Mouse (Mus musculus) limb, embryonic 13.5 days (tissue): ENCODE results near the gene Gm4952. TPM values are rescaled to one million over a fixed set of nuclear protein-coding genes. Genes with fewer than 3 reads are reported as not detected.
"Not testable (repeated sequence)": the region's sequence is repeated elsewhere in the genome, so short reads cannot be mapped to it uniquely, and the experiment has no call there.

Source experiments
- ATAC-seq: fragments of 200-750 bp; cut with Nextera tagmentation; 2 replicates; pipeline ENCODE4 v1.8.0; 2017; ENCODE audit warnings: low read depth, moderate number of reproducible peaks, moderate TSS enrichment; ENCODE audit not compliant: low FRiP score
- H3K27ac ChIP-seq: fragments of 300-500 bp; sonication (generic); 2 replicates; pipeline ENCODE4 v1.5.1; 2015; ENCODE audit warnings: inconsistent platforms, mild to moderate bottlenecking, moderate library complexity
- H3K27me3 ChIP-seq: fragments of 300-500 bp; sonication (generic); 2 replicates; pipeline ENCODE4 v1.6.1; 2015; ENCODE audit warnings: mild to moderate bottlenecking, inconsistent platforms
- H3K36me3 ChIP-seq: fragments of 300-500 bp; sonication (generic); 2 replicates; pipeline ENCODE4 v1.6.1; 2015; ENCODE audit warnings: inconsistent platforms, mild to moderate bottlenecking, moderate library complexity
- H3K4me1 ChIP-seq: fragments of 300-500 bp; sonication (generic); 2 replicates; pipeline ENCODE4 v1.6.1; 2015; ENCODE audit warnings: inconsistent platforms
- H3K4me2 ChIP-seq: fragments of 300-500 bp; sonication (generic); replicated peaks from 2 replicates; pipeline ENCODE4 v1.6.1; 2015; ENCODE audit warnings: inconsistent platforms, mild to moderate bottlenecking, moderate library complexity
- H3K4me3 ChIP-seq: fragments of 300-500 bp; sonication (generic); 2 replicates; pipeline ENCODE4 v1.5.1; 2015; ENCODE audit warnings: moderate library complexity, mild to moderate bottlenecking, inconsistent platforms
- H3K9ac ChIP-seq: fragments of 300-500 bp; sonication (generic); 2 replicates; pipeline ENCODE4 v1.6.1; 2015; ENCODE audit warnings: mild to moderate bottlenecking, inconsistent platforms
- H3K9me3 ChIP-seq: fragments of 300-500 bp; sonication (generic); 2 replicates; pipeline ENCODE4 v1.6.1; 2016; ENCODE audit warnings: inconsistent platforms
- WGBS: fragments of 180-500 bp; shearing (Covaris S2); methylation state at CpG from one replicate; pipeline ENCODE4 v1.1.7; 2015; 5-methylcytosine and 5-hydroxymethylcytosine counted together
- polyA plus RNA-seq: library from polyadenylated mRNA; unstranded; fragments of >200 nt; fragmentation: Nextera tagmentation; extraction: Ambion mirVana; gene quantifications from 2 replicates; pipeline ENCODE4 v1.2.1, GENCODE M21; 2015

Gm4952 gene
- polyA plus RNA-seq, 1 experiment from 2014 or later: 0.15 TPM

DNA sequence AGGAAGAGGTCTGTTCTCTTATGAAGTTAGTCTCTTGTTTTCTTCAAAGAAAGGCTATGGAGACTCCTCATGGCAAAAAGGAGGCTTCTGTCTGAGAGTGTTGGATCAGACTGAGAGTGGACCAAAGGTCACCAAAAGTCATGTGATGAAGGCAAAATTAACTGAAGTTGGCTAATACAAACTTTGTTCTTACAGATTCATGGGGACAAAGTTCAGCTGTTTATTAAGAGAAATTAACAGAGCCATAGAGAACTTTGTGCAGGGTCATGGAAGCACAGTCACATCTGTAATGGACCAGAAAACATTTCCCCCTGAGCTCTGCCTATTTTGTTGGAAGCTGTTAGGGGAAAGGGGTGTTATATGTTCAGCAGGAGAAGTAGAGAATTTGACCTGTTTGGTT, 8.6 kb downstream of the Gm4952 start:
- no peak for ATAC-seq
- no peak overlapping the region for H3K4me2 ChIP-seq
- no peaks in the 10 kb centered on the region for H3K4me1 ChIP-seq
- H3K36me3 ChIP-seq: no peaks in the 10 kb centered on the region
- H3K4me3 ChIP-seq: no peak overlapping the region
- H3K27me3 ChIP-seq: no peaks in the 10 kb centered on the region
- H3K27ac ChIP-seq: no peak overlapping the region
- no peak overlapping the region for H3K9ac ChIP-seq
- H3K9me3 ChIP-seq: no peaks in the 10 kb centered on the region

DNA sequence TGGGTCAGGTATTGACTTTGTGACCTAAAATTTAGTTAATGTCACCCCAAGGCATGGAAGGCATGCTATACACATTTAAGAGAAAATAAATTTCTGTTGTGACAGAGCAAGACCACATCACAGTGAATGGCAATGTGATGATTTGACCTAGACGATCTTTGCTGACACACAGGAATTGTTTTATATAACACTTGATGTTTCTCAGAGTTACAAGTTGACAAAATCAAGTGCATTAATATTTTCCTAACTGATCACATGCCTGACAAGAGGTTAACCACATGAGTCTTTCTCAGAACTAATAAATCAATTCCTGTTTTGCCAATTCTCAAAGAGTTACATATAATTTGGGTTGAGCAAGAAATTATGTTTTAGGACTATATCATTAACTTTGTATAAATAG, 13.9 kb downstream of the Gm4952 start:
- H3K27me3 ChIP-seq: no peaks in the 10 kb centered on the region
- WGBS: 72% methylated on average over 1 of the region's 1 CpGs
- H3K4me3 ChIP-seq: no peak overlapping the region

GRCm38 (mm10) chr19:12633176-12633575, 33.4 kb downstream of the Gm4952 start, which contains the start of gene Glyat:
TSS of gene Glyat (plus strand) at chr19:12633308.
- Histone ChIP-seq H3K36me3 (no peaks in the 10 kb centered on the region), H3K27me3 (no peaks in the 10 kb centered on the region), H3K27ac (no peak within 1 kb of the TSS), H3K9me3 (no peaks in the 10 kb centered on the region), H3K4me1 (no peaks in the 10 kb centered on the region), H3K4me2 (no peak within 1 kb of the TSS), H3K9ac (no peak within 1 kb of the TSS), H3K4me3 (no peak within 1 kb of the TSS)
- 81% methylated on average over 4 of the region's 4 CpGs for WGBS
- ATAC-seq: no peak

More for the DNA sequence above, 13.9 kb downstream of the Gm4952 start:
- H3K9ac ChIP-seq: no peak overlapping the region
- no peaks in the 10 kb centered on the region for H3K36me3 ChIP-seq
- no peak overlapping the region for H3K4me2 ChIP-seq
- no peak overlapping the region for H3K27ac ChIP-seq
- H3K4me1 ChIP-seq: no peaks in the 10 kb centered on the region
- no peaks in the 10 kb centered on the region for H3K9me3 ChIP-seq
- ATAC-seq: no peak

DNA sequence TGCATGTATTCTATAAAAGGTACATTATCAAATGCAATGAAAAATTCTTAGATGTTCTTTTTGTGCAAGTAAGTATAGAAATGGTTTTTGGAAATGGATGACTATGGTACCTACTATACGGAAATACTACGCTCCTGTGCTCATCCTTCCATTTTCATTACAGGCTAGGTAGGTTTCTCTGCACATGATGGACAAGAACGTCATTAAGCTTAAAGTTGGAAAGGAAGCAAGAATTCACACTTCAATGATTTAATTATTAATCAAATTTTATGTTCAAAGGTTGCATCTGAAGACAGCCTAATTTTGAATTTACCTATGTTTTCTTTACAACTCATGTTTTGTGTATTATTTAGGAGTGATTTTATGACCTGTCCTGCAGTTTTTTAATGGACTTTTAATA, 34.5 kb downstream of the Gm4952 start:
- H3K4me3 ChIP-seq: no peak overlapping the region
- no peaks in the 10 kb centered on the region for H3K9me3 ChIP-seq
- H3K27ac ChIP-seq: no peak overlapping the region
- WGBS: 90% methylated on average over 3 of the region's 3 CpGs
- H3K36me3 ChIP-seq: no peaks in the 10 kb centered on the region
- no peaks in the 10 kb centered on the region for H3K27me3 ChIP-seq
- no peak overlapping the region for H3K4me2 ChIP-seq
- H3K9ac ChIP-seq: no peak overlapping the region
- no peaks in the 10 kb centered on the region for H3K4me1 ChIP-seq
- ATAC-seq: no peak

DNA sequence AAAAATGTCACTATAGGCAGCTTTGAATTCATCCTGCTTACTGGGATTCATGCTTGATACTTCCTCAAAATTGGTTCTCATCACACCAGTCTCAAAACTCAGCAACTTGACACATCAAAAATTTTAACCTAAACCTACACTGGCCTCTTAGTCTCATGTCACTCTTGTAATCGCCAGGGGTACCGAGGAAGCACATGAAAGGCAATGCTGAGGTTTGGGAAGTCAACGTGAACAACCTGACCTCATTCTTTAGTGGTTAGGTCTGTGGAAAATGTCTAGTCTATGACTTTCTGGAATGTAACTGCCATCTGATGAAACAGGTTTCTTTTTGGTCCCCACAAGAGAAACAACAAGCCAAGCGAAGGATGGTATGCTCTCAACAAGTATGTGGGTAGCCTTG, 35.2 kb downstream of the Gm4952 start:
- Histone ChIP-seq H3K4me1 (no peaks in the 10 kb centered on the region), H3K9ac (no peak overlapping the region), H3K27me3 (no peaks in the 10 kb centered on the region), H3K36me3 (no peaks in the 10 kb centered on the region), H3K27ac (no peak overlapping the region), H3K4me2 (no peak overlapping the region), H3K4me3 (no peak overlapping the region), H3K9me3 (no peaks in the 10 kb centered on the region)
- no peak for ATAC-seq
- 82% methylated on average over 4 of the region's 4 CpGs for WGBS

GRCm38 (mm10) chr19:12636863-12637262, 37.1 kb downstream of the Gm4952 start:
- H3K9ac ChIP-seq: no peak overlapping the region
- no peaks in the 10 kb centered on the region for H3K27me3 ChIP-seq
- H3K4me2 ChIP-seq: no peak overlapping the region
- H3K9me3 ChIP-seq: no peaks in the 10 kb centered on the region
- H3K27ac ChIP-seq: no peak overlapping the region
- ATAC-seq: no peak
- H3K4me3 ChIP-seq: no peak overlapping the region
- no peaks in the 10 kb centered on the region for H3K36me3 ChIP-seq
- 66% methylated on average over 3 of the region's 3 CpGs for WGBS
- H3K4me1 ChIP-seq: no peaks in the 10 kb centered on the region

- no peak for ATAC-seq
- no peak overlapping the region for H3K4me2 ChIP-seq
- 68% methylated on average over 1 of the region's 1 CpGs for WGBS
- no peak overlapping the region for H3K9ac ChIP-seq
- H3K27ac ChIP-seq: no peak overlapping the region
- no peaks in the 10 kb centered on the region for H3K27me3 ChIP-seq
- H3K4me3 ChIP-seq: no peak overlapping the region
- H3K9me3 ChIP-seq: no peaks in the 10 kb centered on the region
- H3K4me1 ChIP-seq: no peaks in the 10 kb centered on the region
- H3K36me3 ChIP-seq: no peaks in the 10 kb centered on the region
Observed at GRCm38 (mm10) chr19:12638049-12638448, 38.3 kb downstream of the Gm4952 start.

GRCm38 (mm10) chr19:12649511-12649910, 49.7 kb downstream of the Gm4952 start:
- H3K27ac ChIP-seq: no peak overlapping the region
- H3K4me2 ChIP-seq: no peak overlapping the region
- ATAC-seq: no peak
- no peak overlapping the region for H3K9ac ChIP-seq
- H3K36me3 ChIP-seq: no peaks in the 10 kb centered on the region
- no peaks in the 10 kb centered on the region for H3K9me3 ChIP-seq
- no peaks in the 10 kb centered on the region for H3K4me1 ChIP-seq
- H3K4me3 ChIP-seq: no peak overlapping the region
- no peaks in the 10 kb centered on the region for H3K27me3 ChIP-seq

DNA sequence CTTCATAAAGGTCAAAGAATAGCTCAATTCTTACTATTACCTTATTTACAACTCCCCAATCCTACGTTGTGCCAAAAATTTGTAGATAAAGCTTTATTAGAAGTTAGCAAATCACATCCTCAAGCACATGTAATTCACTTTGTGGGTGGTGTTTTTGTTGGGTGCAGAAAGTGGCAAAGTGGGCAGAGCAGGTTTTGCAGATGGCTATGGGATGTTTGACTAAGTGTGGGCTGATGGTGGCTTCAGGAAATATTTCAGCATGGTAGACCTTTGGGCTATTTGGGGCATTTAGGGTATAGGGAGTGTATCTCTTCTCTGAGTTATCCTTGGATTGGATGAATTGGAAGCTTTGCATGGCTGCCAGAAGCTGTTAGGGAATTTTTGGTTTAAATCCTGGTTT, 66.4 kb downstream of the Gm4952 start:
- Histone ChIP-seq H3K4me1 (no peaks in the 10 kb centered on the region), H3K4me3 (no peak overlapping the region), H3K27ac (no peak overlapping the region), H3K36me3 (no peaks in the 10 kb centered on the region), H3K9me3 (peaks cover 4% of the 10 kb centered on the region; the same call in 1 of the 2 replicates), H3K27me3 (no peaks in the 10 kb centered on the region), H3K9ac (no peak overlapping the region), H3K4me2 (no peak overlapping the region)
- ATAC-seq: no peak
- WGBS: 72% methylated on average over 1 of the region's 1 CpGs

DNA sequence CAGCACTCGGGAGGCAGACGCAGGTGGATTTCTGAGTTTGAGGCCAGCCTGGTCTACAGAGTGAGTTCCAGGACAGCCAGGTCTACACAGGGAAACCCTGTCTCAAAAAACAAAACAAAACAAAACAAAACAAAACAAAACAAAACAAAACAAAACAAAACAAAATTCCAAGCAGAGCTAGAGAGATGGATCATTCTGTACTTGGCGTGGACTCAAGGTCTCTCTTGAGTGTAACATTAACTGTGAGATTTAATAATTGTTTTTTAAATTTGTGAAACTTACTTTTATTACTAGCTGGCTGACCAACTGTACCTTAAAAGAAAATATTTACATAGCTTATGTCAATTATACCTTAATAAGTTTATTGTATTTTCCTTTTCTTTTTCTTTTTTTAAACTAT, 68.8 kb downstream of the Gm4952 start:
- not testable (repeated sequence) for H3K4me3 ChIP-seq, H3K9ac ChIP-seq, H3K27me3 ChIP-seq, ATAC-seq, H3K4me2 ChIP-seq, H3K4me1 ChIP-seq, H3K36me3 ChIP-seq, H3K27ac ChIP-seq, H3K9me3 ChIP-seq
- 86% methylated on average over 3 of the region's 3 CpGs for WGBS

DNA sequence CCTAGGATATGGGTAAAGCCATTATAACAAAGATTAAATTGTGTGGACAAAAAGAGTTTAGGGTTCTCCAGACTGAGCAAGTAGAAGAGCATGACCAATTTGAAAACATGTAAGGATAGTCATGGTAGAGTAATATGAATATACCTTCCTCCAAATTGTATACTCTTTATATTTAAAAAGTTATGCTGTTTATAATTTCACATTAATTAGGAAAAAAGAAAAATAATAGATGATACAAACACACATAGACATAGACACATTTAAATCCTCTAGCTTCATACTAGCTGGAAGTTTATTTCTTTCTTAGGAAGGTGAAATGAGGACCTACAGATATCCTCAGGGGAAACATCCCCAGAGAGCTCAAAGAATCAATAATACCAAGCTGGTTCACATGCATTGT, 70.4 kb downstream of the Gm4952 start, which contains the start of gene Olfr1442:
Gene Olfr1442, plus strand, starts transcription at position 301 of the 400 bp plus-strand sequence.
- ATAC-seq: no peak

GRCm38 (mm10) chr19:12671051-12671450, 71.3 kb downstream of the Gm4952 start:
- no peaks in the 10 kb centered on the region for H3K4me1 ChIP-seq
- H3K4me2 ChIP-seq: no peak overlapping the region
- H3K9ac ChIP-seq: no peak overlapping the region
- no peak overlapping the region for H3K27ac ChIP-seq
- ATAC-seq: no peak
- no peaks in the 10 kb centered on the region for H3K36me3 ChIP-seq
- WGBS: 85% methylated on average over 4 of the region's 4 CpGs
- no peak overlapping the region for H3K4me3 ChIP-seq
- H3K9me3 ChIP-seq: no peaks in the 10 kb centered on the region
- no peaks in the 10 kb centered on the region for H3K27me3 ChIP-seq

More for the DNA sequence above, 70.4 kb downstream of the Gm4952 start, which contains the start of gene Olfr1442:
- Histone ChIP-seq H3K27me3 (no peaks in the 10 kb centered on the region), H3K9me3 (no peaks in the 10 kb centered on the region), H3K4me2 (no peak within 1 kb of the TSS), H3K27ac (no peak within 1 kb of the TSS), H3K4me1 (no peaks in the 10 kb centered on the region), H3K36me3 (no peaks in the 10 kb centered on the region), H3K9ac (no peak within 1 kb of the TSS), H3K4me3 (no peak within 1 kb of the TSS)

- H3K9me3 ChIP-seq: no peaks in the 10 kb centered on the region
- no peak within 1 kb of the TSS for H3K9ac ChIP-seq
- no peak within 1 kb of the TSS for H3K4me2 ChIP-seq
- H3K4me3 ChIP-seq: no peak within 1 kb of the TSS
- no peaks in the 10 kb centered on the region for H3K36me3 ChIP-seq
- no peaks in the 10 kb centered on the region for H3K4me1 ChIP-seq
- ATAC-seq: no peak
- WGBS: 63% methylated on average over 3 of the region's 3 CpGs
- no peak within 1 kb of the TSS for H3K27ac ChIP-seq
- H3K27me3 ChIP-seq: no peaks in the 10 kb centered on the region
Observed at GRCm38 (mm10) chr19:12677812-12678211, 78.0 kb downstream of the Gm4952 start, which contains the start of gene Olfr1443. TSS of gene Olfr1443 (plus strand) at chr19:12678112.
